Mouse (Mus musculus): Measurements from ENCODE around the gene Olfr883.

Gene Olfr883

DNA sequence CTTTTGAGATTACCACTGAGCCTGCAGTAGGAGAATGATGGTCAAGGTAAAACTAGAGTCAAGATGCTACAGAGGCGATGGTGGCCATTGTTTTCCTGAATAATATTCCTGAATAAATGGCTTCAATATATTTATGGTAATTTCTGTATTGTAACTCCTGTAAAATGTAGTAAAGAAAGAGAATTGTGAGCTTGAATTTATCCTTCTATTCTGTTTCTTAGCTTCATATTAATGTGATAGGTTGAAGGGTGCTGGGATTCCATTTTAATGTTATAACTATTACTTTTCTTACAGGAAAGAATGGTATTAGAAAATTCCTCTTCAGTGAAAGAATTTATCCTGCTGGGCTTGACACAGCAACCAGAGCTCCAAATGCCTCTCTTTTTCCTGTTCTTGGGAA lies at the start of gene Olfr883:
TSS of gene Olfr883 (plus strand) at position 301 of the 400 bp plus-strand sequence.
- no peak for DNase-seq (ENCODE audit: low spot score in 2 of 2)

DNA sequence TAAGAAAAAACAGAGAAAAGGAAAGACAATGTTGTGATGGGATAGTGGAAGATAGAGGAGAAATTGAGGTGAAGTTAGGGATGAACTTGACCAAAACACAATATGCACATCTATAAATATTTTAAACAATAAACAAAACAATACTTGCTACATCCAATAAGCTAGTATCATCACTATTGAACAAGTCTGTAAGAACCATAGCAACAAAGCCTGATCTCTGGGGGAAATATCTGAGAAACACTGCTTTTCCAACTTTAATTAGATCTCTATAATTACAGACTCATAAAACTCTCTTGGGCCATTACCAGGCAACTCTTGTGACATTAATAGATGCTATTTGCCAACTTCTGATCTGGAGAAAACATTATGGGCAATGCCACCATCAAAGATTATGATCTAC lies 34.1 kb upstream of the Olfr883 start, which contains the start of gene Olfr881:
TSS of gene Olfr881 (plus strand) at position 301 of the 400 bp plus-strand sequence.
- DNase-seq (ENCODE audit: low spot score in 2 of 2) = no peak

DNA sequence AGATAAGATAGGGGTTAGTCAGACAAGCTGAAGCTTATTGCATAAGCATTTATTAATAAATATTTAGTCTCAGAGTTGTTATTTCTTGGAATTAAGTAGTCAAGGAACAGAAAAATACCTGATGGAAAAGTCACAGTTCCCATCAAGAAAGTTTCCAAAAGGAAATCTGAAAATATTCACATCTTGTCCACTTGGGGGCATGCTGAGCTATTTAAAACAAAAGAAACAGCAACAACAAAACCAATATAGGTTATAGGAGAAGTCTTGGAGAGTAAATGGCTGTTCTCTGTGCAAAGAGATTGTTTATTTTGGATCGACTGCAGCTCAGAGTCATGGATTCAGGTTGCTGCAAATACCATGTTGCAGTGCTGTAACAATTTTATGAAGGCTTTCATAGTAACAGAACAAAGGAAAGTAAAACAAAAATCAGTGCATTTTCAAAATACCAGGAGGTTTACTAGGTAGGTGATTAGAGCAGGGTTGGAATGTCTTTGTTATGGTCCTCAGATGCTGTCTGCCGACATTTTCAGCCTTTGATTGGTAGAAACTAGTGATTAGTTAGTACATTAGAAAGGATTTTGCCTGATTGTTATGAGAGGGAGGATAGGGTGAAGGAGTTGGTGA lies 26.9 kb upstream of the Olfr883 start:
- DNase-seq (ENCODE audit: low spot score in 2 of 2) = no peak

DNA sequence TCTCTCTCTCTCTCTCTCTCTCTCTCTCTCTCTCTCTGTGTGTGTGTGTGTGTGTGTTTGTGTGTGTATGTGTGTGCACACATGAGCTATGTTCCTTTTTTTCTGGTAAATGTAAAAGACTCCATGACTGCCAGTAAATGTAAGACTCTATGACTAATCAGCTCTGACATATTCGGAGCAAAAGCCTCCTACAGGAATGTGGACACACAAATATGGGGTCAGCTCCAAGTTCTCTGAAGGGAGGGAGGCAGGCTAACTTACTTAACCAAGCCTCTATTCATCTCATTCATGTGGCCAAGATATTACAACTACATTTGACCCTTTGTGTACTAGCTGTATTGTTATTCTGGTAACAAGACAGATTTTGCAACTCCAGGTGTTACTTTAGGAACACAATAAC lies 25.6 kb upstream of the Olfr883 start:
- DNase-seq (ENCODE audit: low spot score in 2 of 2) = no peak

GRCm38 (mm10) chr9:38046255-38046654 lies 20.6 kb downstream of the Olfr883 start, which contains the start of gene Olfr884:
Olfr884 (plus strand) TSS chr9:38046555.
- DNase-seq (ENCODE audit: low spot score in 2 of 2) = no peak

GRCm38 (mm10) chr9:38061022-38061421 lies 35.4 kb downstream of the Olfr883 start, which contains the start of gene Olfr885:
Olfr885 (plus strand) TSS chr9:38061322.
- no peak for DNase-seq (ENCODE audit: low spot score in 2 of 2)
